Mouse (Mus musculus) heart, adult 11 months (tissue): ENCODE measurements at regions not wholly inside any gene's neighbourhood (a gene's known extent, or its start where the extent isn't known, plus 50 kb on each side); places are given as distances from the start of the nearest gene placed in this dataset.
A peak's percentile ranks its signal among the peaks of the same experiment; 100 is the strongest.

Experiments
- DNase-seq: peaks from one replicate; pipeline ENCODE4 v3.0.0; 2022

GRCm38 (mm10) chr13:47413261-47413660 is 290.8 kb downstream of the Rnf144b start:
- no peak for DNase-seq

GRCm38 (mm10) chr13:47413940-47414339 is 291.5 kb downstream of the Rnf144b start:
- DNase-seq: no peak

GRCm38 (mm10) chr13:47429856-47430365 is 307.5 kb downstream of the Rnf144b start:
- DNase-seq: no peak

GRCm38 (mm10) chr13:47430409-47430808 is 308.0 kb downstream of the Rnf144b start:
- peak; percentile 73 for DNase-seq

- DNase-seq: peak; percentile 82
These were observed 313.2 kb downstream of the Rnf144b start for GRCm38 (mm10) chr13:47435631-47436030.

- peak; percentile 83 for DNase-seq
These were observed 322.4 kb downstream of the Rnf144b start for GRCm38 (mm10) chr13:47444876-47445275.

GRCm38 (mm10) chr13:47452186-47452760 is 329.8 kb downstream of the Rnf144b start:
- peak; percentile 61 for DNase-seq

- peak; percentile 51 for DNase-seq
These were observed 339.7 kb downstream of the Rnf144b start for GRCm38 (mm10) chr13:47462148-47462547.

- DNase-seq: no peak
These were observed 349.2 kb downstream of the Rnf144b start for GRCm38 (mm10) chr13:47471543-47472213.

- no peak for DNase-seq
These were observed 357.7 kb downstream of the Rnf144b start for GRCm38 (mm10) chr13:47480159-47480558.

GRCm38 (mm10) chr13:47484819-47485218 is 362.4 kb downstream of the Rnf144b start:
- no peak for DNase-seq

- DNase-seq: no peak
These were observed 363.7 kb downstream of the Rnf144b start for GRCm38 (mm10) chr13:47486111-47486510.

- DNase-seq: no peak
These were observed 364.2 kb downstream of the Rnf144b start for GRCm38 (mm10) chr13:47486658-47487057.

- no peak for DNase-seq
These were observed 383.0 kb downstream of the Rnf144b start for GRCm38 (mm10) chr13:47505380-47505955.

- no peak for DNase-seq
These were observed 410.5 kb downstream of the Rnf144b start for GRCm38 (mm10) chr13:47532935-47533334.

- DNase-seq: no peak
These were observed 414.7 kb downstream of the Rnf144b start for GRCm38 (mm10) chr13:47537156-47537555.

- DNase-seq: no peak
These were observed 427.2 kb downstream of the Rnf144b start for GRCm38 (mm10) chr13:47549626-47550025.

GRCm38 (mm10) chr13:47552251-47552650 is 429.8 kb downstream of the Rnf144b start:
- DNase-seq: no peak

GRCm38 (mm10) chr13:47554198-47554597 is 431.7 kb downstream of the Rnf144b start:
- DNase-seq: no peak

GRCm38 (mm10) chr13:47557196-47557974 is 434.9 kb downstream of the Rnf144b start:
- no peak for DNase-seq

- peak; percentile 66 for DNase-seq
These were observed 440.4 kb downstream of the Rnf144b start for GRCm38 (mm10) chr13:47562836-47563235.

GRCm38 (mm10) chr13:47576516-47576915 is 454.1 kb downstream of the Rnf144b start:
- DNase-seq: peak; percentile 54

GRCm38 (mm10) chr13:47580144-47580543 is 457.7 kb downstream of the Rnf144b start:
- peak; percentile 72 for DNase-seq
